Mouse (Mus musculus) v-Abl transformed pro-B cells (cell line): ENCODE measurements at regions not wholly inside any gene's neighbourhood (a gene's known extent, or its start where the extent isn't known, plus 50 kb on each side); places are given as distances from the start of the nearest gene placed in this dataset.

Experiments used
- in situ Hi-C, 2 experiments: fragments of 400-800 bp; cut with MboI; formaldehyde crosslinking; loops; one replicate each; pipeline ENCODE4 v1.15.1; 2025; ENCODE audit not compliant: unreplicated experiment in 2 of 2

DNA sequence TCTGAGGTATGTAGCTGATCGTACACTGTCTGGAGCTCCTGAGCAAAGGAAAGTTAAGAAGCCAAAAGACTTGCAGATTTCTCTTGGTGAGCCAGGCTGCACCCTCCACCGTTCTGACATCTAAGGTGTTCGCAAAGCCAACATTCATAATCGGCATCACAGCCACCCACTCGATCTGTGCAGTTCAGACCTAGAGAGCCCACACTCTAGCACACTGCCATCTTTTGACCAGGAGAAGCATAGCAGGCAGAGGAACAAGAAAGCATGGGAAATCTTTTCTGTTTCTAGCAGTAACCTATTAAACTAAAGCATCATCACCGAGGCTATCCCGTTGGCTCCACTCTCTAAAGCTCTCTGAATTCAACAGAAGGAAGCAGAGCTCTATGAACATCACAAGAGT is 59.2 kb downstream of the Areg start:
- in situ Hi-C loops: no loop called here

DNA sequence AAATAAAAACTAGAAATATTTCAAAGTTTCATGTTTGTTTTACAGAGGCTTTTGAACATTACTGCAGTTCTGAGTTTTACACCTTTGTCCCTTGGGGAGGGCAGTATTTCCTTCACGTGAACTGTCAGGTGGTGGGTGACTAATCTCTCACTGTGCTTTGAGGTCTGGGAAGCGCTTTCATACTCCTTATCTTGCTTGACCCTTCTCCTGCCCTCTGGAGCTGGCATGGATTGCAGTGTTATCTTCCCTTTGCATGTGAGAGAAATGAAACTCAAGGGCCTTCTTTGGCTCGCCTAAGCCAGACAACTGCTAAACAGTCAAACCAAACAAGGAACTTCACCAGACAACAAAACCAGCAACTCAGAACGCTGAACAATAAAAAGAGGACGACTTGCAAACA is 61.0 kb downstream of the Areg start:
- in situ Hi-C loops: no loop called here

DNA sequence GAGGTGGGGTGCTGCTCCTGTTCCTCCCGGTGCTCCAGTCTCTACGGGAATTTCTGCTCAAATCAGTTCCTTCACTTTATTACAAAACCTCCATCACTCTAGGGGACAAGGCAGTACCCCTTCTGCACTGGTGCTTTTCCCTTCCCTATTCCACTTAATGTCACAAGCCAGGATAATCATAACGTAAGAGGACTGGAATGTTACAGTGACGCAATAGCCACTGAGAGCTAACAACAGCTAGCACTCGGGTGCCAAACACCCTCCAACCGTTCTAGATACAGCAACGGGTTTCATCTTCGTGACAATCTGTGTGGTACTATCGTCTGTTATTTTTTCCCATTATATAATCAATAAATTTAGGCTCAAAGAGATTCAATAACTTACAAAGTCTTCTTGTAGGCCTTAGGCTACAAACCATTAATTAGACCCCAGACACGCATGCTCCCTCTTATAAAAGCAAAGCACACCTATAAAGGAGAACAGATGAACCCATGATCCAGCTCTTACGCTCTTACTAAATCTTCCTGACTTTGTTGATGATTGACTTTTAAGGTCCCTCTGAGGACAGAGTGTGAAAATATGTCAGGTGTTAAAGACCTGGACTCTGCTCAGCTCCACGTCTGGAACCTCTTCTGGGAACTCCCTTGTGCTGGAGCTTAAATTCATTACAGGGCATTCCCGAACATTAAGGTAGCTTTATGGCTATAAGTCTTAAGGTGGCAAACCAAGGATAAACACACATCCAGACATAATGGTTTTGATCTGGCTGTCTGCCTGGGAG is 65.0 kb downstream of the Areg start:
- in situ Hi-C loops: no loop called here

DNA sequence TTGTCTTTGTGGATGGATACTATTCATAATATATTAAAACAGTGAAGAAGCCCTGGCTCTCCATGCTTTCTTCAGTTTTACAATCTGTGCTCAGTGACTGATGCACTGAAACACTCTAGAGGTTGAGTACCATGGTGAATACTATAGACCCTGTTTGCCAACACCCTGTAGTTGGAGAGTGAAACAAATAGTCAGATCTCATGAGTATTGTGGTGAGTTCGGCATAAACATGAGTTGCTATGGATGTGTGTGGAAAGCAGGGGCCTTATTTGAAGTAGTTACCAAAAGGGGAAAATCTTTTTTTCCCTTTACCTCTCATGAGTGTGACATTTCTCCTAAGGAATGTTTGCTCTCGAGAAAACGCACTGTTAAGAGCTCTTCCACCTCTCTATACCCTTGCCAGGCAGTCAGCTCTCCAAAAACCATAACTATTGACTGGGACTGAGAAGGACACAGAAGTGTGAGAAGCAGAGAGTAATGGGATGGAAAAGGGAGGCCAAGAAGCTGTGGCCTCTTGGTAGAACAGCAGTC is 66.0 kb downstream of the Areg start:
- in situ Hi-C loops: no loop called here

DNA sequence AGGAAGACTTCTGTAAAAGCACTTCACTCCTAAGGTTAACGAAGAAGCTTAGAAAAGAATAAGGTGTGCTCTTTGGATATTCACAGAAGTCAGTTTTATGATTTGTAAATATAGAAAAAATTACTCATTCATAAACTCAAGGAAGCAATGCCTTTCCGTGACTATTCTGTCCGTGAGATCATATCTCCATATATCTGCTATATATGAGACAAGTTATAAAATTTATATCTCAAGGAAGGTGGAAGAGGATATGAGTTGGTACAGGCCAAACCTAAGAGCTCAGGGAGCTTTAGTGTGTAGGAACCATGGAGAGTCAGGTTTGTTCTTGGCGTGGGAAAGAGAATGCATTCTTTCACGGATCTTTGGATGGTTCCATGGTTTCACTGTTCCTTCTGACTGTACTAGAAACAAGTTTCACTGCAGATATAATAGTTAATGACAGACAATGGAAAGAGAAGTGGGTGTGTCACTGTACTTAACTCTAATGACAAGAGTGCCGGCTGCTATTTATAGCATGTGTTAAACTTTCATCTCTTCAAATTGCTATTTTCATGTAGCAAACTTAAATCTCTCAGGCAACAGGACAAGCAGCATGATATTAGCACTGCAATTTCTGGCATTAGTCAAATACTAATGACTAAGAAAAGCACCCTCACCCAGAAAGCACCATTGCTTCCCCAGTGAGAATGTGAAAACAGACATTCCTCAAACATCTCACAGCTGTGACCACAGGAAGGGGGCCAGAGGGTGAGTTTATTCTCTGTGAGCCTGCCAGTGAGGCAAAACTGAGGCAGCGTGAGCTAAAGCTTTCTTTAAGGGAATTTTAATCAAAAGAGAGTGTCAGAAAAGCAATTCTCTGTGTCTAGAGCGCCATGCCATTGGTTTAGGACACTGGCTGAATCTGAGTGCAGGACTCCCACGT is 67.4 kb downstream of the Areg start:
- in situ Hi-C loops: no loop called here

DNA sequence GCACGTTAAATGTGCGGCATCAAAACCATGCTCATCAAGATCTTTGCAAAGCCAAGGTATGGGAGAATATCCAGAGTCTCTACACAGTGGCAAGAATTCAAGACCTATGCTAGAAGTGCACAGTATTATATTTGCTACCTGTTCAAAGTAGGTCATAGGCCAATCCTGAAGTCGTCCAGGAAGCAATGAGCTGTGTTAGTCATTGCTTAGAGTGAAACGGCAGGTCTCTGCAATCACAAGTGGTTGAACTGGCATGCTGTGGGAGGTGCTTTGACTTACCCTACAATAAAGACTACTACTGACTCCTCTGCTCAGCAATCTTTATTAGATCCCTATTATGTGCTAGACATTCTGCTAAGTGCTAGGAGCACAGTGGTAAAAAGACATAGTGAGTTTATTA is 80.8 kb downstream of the Areg start:
- in situ Hi-C loops: no loop called here

DNA sequence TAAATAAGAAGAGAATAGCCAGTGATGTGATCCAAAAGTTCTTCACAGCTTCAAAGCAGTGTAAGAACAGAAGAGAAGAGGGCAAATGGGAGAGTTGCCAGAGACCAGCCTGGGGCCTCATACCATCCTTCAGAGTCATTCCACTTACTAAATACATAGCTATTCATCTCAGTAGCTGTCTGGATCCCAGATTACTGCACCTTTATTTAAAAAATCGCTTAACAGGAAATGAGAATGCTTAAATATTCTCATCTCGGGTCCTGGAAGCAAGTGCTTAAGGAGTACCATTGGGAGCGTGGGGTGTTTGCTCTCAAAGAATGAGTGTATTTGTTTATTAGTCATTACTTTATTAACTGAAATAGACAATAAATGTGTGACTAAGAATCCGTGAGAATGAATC is 102.3 kb downstream of the Areg start:
- in situ Hi-C loops: no loop called here

DNA sequence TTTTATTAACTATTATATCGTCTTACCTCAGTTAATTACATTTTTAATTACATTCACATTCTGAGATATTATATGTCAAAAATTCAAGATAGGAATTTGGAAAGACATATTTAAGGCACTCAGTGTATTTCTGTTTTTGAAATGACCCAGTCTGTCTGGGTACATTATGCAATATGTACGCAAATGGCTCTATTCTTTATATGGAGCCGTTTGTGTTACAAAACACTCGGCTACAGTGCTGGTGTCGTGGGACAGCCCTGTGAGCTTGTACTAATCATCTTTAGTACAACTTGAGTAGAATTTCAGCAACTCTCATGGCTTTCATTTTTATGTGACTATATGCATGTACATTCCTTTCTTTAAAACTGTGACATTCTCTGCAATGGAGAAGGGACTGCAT is 108.0 kb downstream of the Areg start:
- in situ Hi-C loops: no loop called here

DNA sequence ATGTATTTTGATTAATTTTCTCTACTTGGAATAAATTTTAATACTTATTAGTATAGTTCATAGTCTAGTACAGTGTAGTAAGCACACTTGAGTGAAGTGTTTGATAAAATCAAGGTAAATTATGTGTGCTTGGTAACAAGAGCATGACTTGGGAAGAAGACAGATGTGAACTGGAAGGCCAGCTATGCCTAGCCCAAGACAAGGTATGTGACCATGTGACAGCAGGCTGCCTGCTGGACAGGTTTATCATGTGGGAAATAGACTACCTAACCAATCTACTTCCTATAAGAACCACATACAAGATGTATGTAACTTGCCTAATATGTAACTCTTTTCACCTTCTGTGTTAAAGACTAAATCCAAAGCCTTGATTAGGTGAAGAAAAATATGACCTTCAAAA is 122.5 kb downstream of the Areg start:
- in situ Hi-C loops: no loop called here

DNA sequence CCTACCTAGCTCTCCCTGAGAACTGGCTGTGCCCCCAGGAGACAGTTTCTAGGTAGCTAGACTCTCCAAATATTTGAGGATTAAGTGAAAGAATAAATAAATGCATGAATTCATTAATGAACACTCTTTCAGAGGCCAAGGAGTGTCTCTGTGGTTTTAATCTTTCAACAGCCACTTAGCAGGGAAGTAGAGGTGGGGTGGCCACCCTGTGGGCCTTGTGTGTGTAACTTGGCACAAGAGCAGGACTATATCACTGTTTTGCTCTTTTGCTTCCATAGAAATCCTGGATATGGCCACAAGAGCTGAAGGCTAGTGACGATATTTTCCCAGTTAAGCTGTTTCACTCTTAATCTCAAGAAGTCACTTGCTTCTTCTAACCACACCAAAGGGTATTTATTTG is 123.1 kb downstream of the Areg start:
- in situ Hi-C loops: no loop called here

DNA sequence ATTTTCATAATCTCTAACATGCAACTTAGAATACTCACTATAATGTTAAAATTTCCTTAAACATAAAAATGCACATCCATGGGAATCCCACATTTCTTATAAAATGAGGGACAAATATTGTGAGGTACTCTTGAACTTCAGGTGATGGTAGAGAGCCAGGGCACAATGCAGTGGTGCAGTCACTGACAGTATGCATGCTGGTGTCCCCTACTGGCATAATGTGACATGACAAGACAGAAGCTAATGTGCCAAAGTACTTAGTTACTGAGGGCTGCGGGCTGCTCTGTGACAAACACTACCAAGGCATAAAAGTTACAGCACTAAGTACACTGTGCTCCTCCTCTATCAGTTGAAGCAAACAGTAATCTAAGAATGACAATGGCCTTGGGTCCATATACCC is 131.3 kb downstream of the Areg start:
- in situ Hi-C loops: no loop called here

DNA sequence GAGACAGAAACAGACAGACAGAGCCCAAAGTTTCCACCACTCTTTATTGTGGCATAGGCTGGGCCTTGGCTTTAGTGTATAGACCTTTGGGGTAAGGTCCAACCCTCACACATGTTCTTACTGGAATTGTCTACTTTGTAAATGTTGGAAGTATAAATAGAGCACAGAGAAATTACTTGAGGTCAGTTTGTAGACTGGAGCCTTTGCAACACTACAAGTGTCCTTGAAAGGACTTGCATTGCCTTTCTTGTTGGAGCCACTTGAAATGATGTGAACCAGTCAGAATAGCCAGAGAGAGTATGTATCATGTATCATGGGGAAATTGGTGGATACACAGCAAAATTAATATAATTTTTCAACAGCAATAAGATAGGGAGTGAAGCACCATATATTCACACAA is 131.4 kb downstream of the Btc start:
- in situ Hi-C loops: no loop called here

DNA sequence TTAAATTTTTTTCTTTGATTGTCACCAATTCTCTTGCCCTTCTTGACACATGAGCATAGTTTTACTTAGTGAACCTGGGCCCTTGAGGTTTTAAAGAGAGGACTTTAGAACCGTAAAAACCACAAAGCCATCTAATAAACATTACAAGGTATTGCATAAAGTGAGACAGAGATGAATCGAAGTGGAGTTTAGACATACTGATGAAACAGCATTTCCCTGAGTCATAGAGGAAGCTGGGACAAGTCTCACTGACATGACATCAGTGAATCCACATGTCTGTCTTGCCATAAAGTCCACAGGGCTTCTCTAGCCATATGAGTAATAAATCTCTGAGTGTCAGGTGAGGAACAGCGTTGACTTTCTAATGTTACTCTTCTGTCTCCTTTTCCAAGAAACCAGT is 128.4 kb downstream of the Btc start:
- in situ Hi-C loops: no loop called here

DNA sequence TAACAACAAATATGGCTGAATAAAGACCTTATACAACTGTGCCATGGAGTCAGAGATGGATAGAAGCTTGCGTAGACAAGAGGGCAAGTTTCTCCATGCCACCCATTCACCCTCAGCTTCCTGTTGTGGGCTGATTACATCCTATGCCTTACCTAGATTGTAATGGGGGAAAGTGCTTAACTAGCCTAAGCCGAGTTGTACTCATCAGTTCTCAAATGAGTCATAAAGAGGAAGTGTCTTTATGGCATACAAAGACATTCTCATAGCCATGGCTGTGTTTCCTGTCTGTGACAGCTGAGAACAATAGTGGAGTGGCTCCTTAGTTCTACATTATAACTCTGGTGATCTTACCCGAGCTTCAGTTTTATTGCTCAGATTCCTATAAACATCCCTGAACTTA is 124.3 kb downstream of the Btc start:
- in situ Hi-C loops: no loop called here

DNA sequence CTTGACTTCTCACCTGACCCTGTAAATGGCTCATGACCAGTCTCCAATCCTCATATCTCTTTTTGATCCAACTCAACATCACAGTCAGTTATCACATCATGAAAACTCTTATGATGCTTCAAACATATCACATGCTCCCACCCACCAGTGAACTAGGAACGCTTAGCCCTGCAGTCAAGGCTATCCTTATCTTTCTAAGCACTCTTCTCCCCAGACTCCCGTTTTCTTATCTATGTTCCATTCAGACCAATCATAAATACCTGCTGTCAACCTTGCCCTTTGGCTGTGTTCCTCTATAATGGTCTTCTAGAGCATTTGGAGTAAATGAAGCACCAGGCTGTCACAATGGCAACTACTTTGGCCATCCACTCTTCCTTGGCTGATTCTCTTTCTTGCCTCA is 123.3 kb downstream of the Btc start:
- in situ Hi-C loops: no loop called here

DNA sequence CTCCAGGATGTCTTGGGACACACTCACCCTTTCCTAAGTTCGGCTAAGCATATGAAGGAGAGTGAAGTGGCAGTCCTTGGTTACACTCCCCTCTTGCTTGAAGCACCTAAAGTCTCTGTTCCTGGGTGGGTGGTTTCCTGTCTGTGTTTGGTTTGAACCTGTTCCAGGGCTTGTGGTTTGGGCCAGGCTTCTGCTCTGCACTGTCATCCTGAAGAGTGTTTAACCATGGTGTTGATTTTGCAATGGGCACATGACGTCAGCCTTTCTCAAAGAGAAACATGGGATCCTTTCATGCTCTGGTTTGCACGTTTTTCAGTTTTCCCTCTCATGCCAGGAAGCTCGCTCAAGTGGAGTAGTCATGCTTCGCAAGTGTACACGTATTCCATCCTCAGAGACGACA is 119.8 kb downstream of the Btc start:
- in situ Hi-C loops: no loop called here

DNA sequence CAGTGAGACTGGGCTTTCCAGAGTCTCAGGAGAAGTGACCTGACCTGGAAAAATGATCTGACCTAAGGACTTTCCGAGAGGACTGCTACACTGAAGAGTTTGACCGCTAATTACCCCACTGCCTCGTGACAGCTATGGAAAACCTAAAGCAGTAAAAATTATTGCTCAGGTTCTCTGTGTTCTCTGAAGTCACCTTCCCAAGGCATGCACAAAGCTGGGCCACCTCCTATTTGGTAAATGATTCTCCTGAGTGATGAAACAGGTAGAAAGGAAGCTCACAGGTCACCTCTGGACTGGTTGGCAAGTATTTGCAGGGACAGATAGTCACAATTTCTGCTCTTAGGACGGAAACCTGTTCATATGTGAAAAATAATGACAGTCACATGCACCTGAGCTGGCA is 109.7 kb downstream of the Btc start:
- in situ Hi-C loops: no loop called here

DNA sequence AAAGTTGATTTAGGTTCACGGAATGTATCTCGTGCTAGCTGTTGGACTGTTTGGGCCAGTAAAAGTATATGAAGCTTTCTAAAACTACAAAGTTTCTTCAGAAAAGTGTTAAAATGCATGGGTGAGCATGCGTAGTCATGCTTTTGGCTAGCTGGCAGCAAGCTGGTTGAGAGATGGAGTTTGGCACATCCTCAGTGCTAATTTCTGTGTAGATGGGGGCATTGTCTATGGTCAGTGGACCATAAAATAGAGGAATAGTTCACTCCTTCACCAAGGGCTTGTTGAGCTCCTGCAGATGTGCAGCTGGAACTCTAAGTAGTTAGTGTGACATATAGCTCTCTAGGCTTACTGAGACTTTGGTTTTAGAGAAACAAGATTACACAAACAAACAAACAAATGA is 107.8 kb downstream of the Btc start:
- in situ Hi-C loops: no loop called here

DNA sequence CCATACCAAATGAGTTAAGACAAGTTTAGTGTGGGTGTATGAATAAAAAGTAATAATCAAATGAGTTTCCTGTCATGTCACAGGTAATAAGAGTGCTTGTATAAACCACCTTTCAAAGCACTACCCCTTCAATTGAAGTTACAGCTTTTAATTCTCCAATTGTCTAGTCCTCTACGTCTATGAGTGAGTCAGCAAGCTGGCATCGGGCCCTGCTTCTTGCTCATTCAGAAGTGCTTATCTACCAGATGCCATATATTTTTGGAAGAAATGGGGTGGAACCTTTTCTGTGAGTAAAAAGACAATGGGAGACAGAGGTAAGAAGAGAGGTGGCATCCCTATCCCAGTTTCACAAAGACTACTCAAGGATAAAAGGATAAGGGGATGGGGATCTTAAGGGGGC is 105.7 kb downstream of the Btc start:
- in situ Hi-C loops: no loop called here

DNA sequence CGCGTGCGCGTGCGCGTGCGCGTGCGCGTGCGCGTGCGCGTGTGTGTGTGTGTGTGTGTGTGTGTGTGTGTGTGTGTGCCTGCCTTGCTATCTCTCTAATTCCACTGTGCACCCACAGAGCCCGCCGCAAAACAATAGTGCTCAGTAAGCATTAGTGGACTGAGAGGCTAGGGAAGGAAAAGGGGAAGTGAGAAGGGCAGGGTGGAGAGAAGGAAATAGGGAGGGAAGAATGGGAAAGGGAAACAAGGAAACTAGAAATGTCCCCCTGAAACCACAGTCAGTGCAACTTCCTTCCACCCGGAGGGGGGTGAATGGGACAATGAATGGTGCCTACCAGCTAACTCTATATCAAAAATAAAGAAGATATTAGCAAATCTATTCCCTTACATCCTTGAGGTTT is 100.7 kb downstream of the Btc start:
- in situ Hi-C loops: loop anchor here (25.0 kb wide), 2 partner anchors 710 to 810 kb away; no protein-coding TSS in a partner anchor

DNA sequence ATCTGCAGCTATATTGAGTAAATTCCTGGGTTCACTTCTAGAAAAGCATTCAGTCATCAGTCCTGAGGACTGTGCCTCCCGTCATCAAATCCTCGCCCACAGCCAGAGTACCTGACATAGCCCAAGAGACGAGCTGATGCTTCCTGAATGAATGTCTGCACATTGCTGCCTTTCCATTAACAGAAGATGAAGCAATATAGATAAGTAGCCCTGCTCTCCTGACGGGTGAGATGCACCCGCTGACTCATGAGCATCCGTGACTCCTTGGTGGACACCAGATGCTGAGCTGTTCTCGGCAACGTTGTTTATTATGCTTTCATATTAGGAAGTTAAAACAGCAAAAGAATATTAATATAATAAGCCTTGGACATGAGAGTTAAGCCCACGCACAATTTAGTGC is 99.9 kb downstream of the Btc start:
- in situ Hi-C loops: loop anchor here (25.0 kb wide), 2 partner anchors 709 to 809 kb away; no protein-coding TSS in a partner anchor

DNA sequence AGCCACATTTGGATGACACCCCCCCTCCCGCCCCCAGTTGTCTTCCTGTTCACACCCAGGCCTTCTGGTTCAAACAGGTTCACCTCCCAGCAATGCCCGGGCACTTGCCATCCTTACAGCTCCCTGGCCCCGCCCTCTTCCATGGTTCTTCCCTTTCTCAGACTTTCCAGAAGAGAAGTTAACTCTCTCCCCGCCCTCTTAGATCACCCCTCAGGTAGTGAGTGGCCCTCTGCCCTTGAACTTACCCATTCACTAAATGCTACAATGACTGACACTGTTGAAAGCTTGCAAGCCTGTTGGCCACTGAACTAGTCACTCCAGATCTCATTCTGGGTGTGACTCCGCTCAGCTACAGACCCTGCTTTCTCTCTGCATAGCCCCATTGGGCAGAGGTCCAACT is 99.1 kb downstream of the Btc start:
- in situ Hi-C loops: loop anchor here (25.0 kb wide), 2 partner anchors 709 to 809 kb away; no protein-coding TSS in a partner anchor
